Mouse (Mus musculus) liver, embryonic 14.5 days (tissue): ENCODE results near the gene Hagh. TPM values are rescaled to one million over a fixed set of nuclear protein-coding genes. Genes with fewer than 3 reads are reported as not detected.
A peak's percentile ranks its signal among the peaks of the same experiment; 100 is the strongest.

Experiments used
- ATAC-seq: fragments of 200-750 bp; cut with Nextera tagmentation; 2 replicates; pipeline ENCODE4 v1.8.0; 2017; ENCODE audit warnings: moderate number of reproducible peaks, mild to moderate bottlenecking, moderate library complexity; ENCODE audit not compliant: insufficient read depth
- DNase-seq, 3 experiments: peaks; one replicate each; pipeline ENCODE4 v3.0.0-alpha.2; 2012 to 2013; ENCODE audit warnings: low read depth in 3 of 3, low spot score in 3 of 3
- H3K27ac ChIP-seq: fragments of 300-500 bp; sonication (generic); 2 replicates; pipeline ENCODE4 v1.5.1; 2014; ENCODE audit warnings: moderate library complexity, mild to moderate bottlenecking, control low read depth, inconsistent platforms
- H3K27me3 ChIP-seq: fragments of 300-500 bp; sonication (generic); 2 replicates; pipeline ENCODE4 v1.6.1; 2014; ENCODE audit warnings: mild to moderate bottlenecking, low read length, moderate library complexity; ENCODE audit not compliant: control insufficient read depth, insufficient read depth
- H3K36me3 ChIP-seq: fragments of 300-500 bp; sonication (generic); replicated peaks from 2 replicates; pipeline ENCODE4 v1.6.1; 2014; ENCODE audit warnings: low read depth; ENCODE audit not compliant: control insufficient read depth, insufficient read depth
- H3K4me1 ChIP-seq, 2 experiments: fragments of 200-500 bp in 1 of 2; fragments of 300-500 bp in 1 of 2; sonication (generic) in 1 of 2; replicated peaks; 2 replicates each; pipeline ENCODE4 v1.6.1; 2012 to 2014; ENCODE audit warnings: antibody characterized with exemption in 1 of 2, inconsistent platforms in 1 of 2, low read length in 1 of 2; ENCODE audit not compliant: control insufficient read depth in 2 of 2, insufficient read depth in 2 of 2
- H3K4me2 ChIP-seq: fragments of 300-500 bp; sonication (generic); 2 replicates; pipeline ENCODE4 v1.6.1; 2014; ENCODE audit warnings: low read depth, mild to moderate bottlenecking, control low read depth, moderate library complexity
- H3K4me3 ChIP-seq, 2 experiments: fragments of 200-500 bp in 1 of 2; fragments of 300-500 bp in 1 of 2; sonication (generic) in 1 of 2; 2 replicates each; pipeline ENCODE4 v1.5.1; 2012 to 2014; ENCODE audit warnings: low read depth in 2 of 2, low read length in 2 of 2, mild to moderate bottlenecking in 2 of 2, control low read depth in 1 of 2, inconsistent platforms in 1 of 2, moderate library complexity in 1 of 2; ENCODE audit not compliant: insufficient read depth in 1 of 2
- H3K9ac ChIP-seq: fragments of 300-500 bp; sonication (generic); replicated peaks from 2 replicates; pipeline ENCODE4 v1.6.1; 2014; ENCODE audit warnings: mild to moderate bottlenecking, control low read depth, moderate library complexity
- H3K9me3 ChIP-seq: fragments of 300-500 bp; sonication (generic); 2 replicates; pipeline ENCODE4 v1.6.1; 2016; ENCODE audit warnings: low read length, mixed read lengths; ENCODE audit not compliant: control insufficient read depth
- CTCF ChIP-seq: IDR thresholded peaks from 2 replicates; pipeline ENCODE4 v1.5.1; 2016; ENCODE audit warnings: antibody characterized with exemption, low read depth, control low read depth
- EP300 ChIP-seq: IDR thresholded peaks from 2 replicates; pipeline ENCODE4 v1.6.1; 2016; ENCODE audit warnings: antibody characterized with exemption, low read depth
- WGBS: fragments of 180-500 bp; shearing (Covaris S2); extraction: QIAGEN DNeasy Blood & Tissue Kit; methylation state at CpG from one replicate; pipeline ENCODE4 v1.1.7; 2014; ENCODE audit not compliant: insufficient replicate concordance; 5-methylcytosine and 5-hydroxymethylcytosine counted together
- polyA plus RNA-seq, 2 experiments: library from polyadenylated mRNA; depleted of rRNA in 1 of 2; stranded (reverse) in 1 of 2; unstranded in 1 of 2; fragments of >200 nt; fragmentation: Nextera tagmentation in 1 of 2; extraction: Ambion mirVana in 1 of 2; gene quantifications; 2 replicates each; pipeline versions ENCODE4 v1.2.1 to v1.2.3; 2012 to 2014

The Hagh gene
- polyA plus RNA-seq, 2 experiments = 65.9 to 109 TPM

GRCm38 (mm10) chr17:24887291-24888080 is 47.5 kb downstream of the Hagh start:
- ATAC-seq = no peak
- Histone ChIP-seq H3K4me1 (peaks cover 14 to 19% of the 10 kb centered on the region in 2 experiments), H3K36me3 (peaks cover 66% of the 10 kb centered on the region), H3K4me2 (peak overlapping the region; percentile 89), H3K9ac (peak overlapping the region; percentile 81), H3K27ac (peak overlapping the region; percentile 52), H3K27me3 (no peaks in the 10 kb centered on the region), H3K4me3 (peak overlapping the region; percentile 85 to 96), H3K9me3 (no peaks in the 10 kb centered on the region)
- TF ChIP-seq EP300 (no peak), CTCF (no peak)
- WGBS = 59% methylated on average over 18 of the region's 18 CpGs
- no peak for DNase-seq

DNA sequence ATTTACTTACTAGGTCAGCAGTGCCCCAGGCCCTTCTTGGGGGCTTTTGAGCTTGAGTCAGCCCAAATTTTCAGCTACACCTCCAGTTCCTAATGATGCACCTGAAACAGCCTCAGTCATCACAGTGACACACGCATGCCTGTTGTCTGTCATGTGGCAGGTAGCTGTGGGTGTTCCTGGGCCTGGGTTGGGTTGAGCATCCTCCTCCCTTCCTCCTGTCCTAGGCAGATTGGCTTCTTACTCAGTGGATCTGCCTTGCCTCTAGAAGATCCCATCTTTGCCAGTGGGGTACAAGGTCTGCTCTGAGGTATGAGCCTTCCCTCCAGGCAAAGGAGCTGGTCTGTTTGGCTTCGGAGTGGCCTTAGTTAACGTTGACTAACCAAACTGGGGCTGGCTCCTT is 48.9 kb downstream of the Hagh start:
- no peak for TF ChIP-seq EP300
- TF ChIP-seq CTCF = no peak
- no peak overlapping the region for H3K4me3 ChIP-seq
- no peaks in the 10 kb centered on the region for H3K9me3 ChIP-seq
- ATAC-seq = no peak
- no peak overlapping the region for H3K9ac ChIP-seq
- peaks cover 14 to 22% of the 10 kb centered on the region in 2 experiments for H3K4me1 ChIP-seq
- H3K4me2 ChIP-seq = peak overlapping the region; percentile 89; the same call in 1 of the 2 replicates
- peaks cover 59% of the 10 kb centered on the region for H3K36me3 ChIP-seq
- no peaks in the 10 kb centered on the region for H3K27me3 ChIP-seq
- no peak overlapping the region for H3K27ac ChIP-seq
- WGBS = 75% methylated on average over 3 of the region's 3 CpGs
- no peak for DNase-seq

GRCm38 (mm10) chr17:24890151-24891092 is 50.5 kb downstream of the Hagh start:
- H3K27me3 ChIP-seq = no peaks in the 10 kb centered on the region
- ATAC-seq = no peak
- H3K9me3 ChIP-seq = no peaks in the 10 kb centered on the region
- WGBS = 84% methylated on average over 19 of the region's 19 CpGs
- H3K9ac ChIP-seq = no peak overlapping the region
- no peak for DNase-seq
- no peak overlapping the region for H3K27ac ChIP-seq
- H3K4me2 ChIP-seq = no peak overlapping the region
- H3K4me3 ChIP-seq = no peak overlapping the region
- H3K4me1 ChIP-seq = peaks cover 12 to 17% of the 10 kb centered on the region in 2 experiments
- peaks cover 49% of the 10 kb centered on the region for H3K36me3 ChIP-seq
- TF ChIP-seq CTCF (no peak), EP300 (no peak)

DNA sequence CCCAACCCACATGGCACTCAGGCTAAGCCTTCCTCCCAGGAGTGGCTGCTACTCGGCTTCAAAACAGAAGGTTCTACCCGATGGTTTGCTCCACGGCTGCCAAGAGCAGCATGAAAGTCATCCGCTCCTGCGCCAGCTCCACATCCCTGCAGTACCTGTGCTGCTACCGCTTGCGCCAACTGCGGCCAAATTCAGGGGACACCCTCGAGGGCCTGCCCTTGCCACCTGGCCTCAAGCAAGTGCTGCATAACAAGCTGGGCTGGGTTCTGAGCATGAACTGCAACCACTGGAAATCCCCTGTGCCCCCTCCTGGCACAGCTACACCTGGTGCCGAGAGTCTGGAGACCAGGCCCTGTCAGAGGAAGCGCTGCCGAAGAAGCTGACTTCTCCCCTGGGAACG is 51.4 kb downstream of the Hagh start:
- Histone ChIP-seq H3K9me3 (no peaks in the 10 kb centered on the region), H3K4me2 (no peak overlapping the region), H3K27ac (no peak overlapping the region), H3K4me1 (peaks cover 18 to 21% of the 10 kb centered on the region in 2 experiments), H3K4me3 (no peak overlapping the region), H3K9ac (no peak overlapping the region), H3K27me3 (no peaks in the 10 kb centered on the region), H3K36me3 (peaks cover 49% of the 10 kb centered on the region)
- ATAC-seq = no peak
- TF ChIP-seq EP300 (no peak), CTCF (no peak)
- 91% methylated on average over 13 of the region's 13 CpGs for WGBS
- no peak for DNase-seq

GRCm38 (mm10) chr17:24892785-24893184 is 52.8 kb downstream of the Hagh start:
- Histone ChIP-seq H3K9me3 (no peaks in the 10 kb centered on the region), H3K4me1 (peaks cover 18 to 21% of the 10 kb centered on the region in 2 experiments), H3K4me2 (no peak overlapping the region), H3K9ac (no peak overlapping the region), H3K27me3 (no peaks in the 10 kb centered on the region), H3K36me3 (peaks cover 53% of the 10 kb centered on the region), H3K27ac (no peak overlapping the region), H3K4me3 (no peak overlapping the region)
- TF ChIP-seq CTCF (no peak), EP300 (no peak)
- WGBS = 89% methylated on average over 12 of the region's 12 CpGs
- ATAC-seq = no peak
- DNase-seq = no peak
